Mouse (Mus musculus): ENCODE measurements at regions not wholly inside any gene's neighbourhood (a gene's known extent, or its start where the extent isn't known, plus 50 kb on each side); places are given as distances from the start of the nearest gene placed in this dataset.
"Not testable (repeated sequence)": the region's sequence is repeated elsewhere in the genome, so short reads cannot be mapped to it uniquely, and the experiment has no call there.

DNA sequence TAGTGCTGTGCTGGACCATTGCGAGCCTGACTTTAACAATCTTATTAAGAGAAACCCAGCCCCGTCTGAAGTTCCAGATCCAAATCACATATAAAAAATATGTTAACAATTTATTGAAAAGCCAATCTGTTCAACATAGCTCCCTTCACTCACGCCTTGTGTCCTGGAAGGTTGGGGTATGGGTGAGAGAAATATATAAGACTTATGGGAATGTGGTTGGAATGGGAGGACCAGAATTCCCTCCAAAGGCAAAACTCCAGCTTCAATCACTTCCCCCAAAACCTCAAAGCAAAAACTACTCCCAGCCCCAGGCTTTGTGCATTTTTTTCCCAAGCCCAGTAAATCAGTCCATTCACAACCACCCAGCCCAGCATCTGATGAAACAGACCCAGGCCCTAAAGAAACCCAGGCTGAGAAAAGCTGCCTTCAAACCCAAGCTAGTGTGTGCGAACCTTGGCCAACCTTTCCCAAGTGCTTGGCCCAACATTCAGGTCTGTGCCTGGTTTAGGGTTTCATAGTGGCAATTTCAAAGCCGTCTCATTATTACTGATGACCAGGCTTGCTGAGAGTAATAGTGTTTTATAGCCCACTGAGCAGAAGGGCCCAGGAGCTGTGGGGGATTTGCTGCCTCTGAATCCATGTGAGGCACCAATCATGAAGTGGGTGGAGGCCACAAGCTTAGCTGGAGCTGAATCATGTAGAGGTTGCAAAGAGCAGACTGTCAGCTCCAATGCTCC, 517.0 kb downstream of the Bnc2 start:
- DNase-seq (ENCODE audit: low read depth, low spot score), result no peak

DNA sequence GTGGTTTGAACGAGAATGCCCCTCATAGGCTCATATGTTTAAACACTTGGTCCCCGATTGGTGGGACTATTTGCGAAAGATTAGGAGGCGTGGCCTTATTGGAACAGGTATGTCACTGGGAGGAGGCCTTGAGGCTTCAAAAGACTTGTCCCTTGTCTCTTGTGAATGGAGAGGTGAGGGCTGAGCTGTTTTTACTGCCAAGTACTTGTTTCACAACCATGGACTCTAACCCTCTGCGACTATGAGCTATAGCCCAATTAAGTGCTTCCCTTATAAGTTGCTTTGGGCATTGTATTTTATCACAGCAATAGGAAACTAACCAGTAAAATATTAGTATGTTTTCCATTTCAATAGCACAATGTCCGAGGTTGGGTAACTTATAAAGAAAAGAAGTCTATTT, 511.7 kb downstream of the Bnc2 start:
- no peak for DNase-seq (ENCODE audit: low read depth, low spot score)

DNA sequence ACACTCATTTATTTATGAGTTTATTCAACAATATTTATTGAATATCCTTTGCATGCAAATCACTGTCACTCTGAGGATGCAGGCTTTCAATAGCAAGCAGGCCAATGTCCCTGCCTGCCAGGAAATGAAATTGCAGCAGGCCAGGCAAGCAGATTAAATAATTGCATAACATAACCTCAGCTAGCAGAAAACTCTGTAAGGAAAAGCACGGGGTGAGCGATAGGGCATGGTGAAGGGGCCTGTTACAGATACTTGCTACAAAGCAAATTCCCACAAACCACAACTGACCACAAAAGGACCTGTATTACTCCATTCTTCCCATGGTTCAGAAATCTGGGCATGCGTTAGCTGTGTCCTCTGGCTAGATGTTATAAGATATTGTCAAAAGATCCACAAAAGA, 509.8 kb downstream of the Bnc2 start:
- no peak for DNase-seq (ENCODE audit: low read depth, low spot score)

DNA sequence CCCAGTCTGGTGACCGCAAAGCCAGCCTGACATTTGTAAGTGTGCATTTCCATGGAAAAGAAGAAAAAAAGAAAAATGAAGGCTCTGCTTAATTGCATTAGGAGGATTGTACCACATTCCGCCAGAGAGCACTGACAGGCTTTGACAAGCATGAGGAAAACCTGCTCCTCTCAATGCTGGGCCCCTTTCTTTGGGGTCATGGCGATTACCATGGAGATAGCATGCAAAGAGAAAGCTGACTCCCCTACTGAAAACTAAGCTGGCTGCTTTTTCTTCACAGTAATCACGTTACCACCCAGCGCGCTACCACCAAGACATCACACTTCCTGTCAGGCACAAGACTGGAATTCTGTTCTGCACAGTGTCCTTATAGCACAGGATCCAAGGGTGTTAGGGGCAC, 502.2 kb downstream of the Bnc2 start:
- DNase-seq (ENCODE audit: low read depth, low spot score), result no peak

DNA sequence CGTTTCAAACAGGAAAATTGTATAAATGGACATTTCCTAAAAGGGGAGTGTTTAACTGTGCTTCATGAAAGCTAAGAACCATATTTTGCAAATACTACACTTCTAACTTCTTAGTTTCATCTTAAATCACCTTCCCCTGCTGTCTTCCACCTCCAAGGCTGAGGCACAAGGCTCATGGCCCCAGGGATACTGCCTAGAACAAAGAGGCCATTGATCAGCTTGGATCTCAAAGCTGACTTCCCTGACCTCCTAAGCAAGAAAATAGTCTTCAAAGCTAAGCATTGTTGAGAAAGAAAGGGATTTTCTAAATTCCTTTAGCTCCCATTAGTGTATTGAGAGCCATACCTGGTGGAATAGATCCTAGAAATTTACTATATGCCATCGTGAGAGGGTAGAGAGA, 501.6 kb downstream of the Bnc2 start:
- DNase-seq (ENCODE audit: low read depth, low spot score), result no peak

DNA sequence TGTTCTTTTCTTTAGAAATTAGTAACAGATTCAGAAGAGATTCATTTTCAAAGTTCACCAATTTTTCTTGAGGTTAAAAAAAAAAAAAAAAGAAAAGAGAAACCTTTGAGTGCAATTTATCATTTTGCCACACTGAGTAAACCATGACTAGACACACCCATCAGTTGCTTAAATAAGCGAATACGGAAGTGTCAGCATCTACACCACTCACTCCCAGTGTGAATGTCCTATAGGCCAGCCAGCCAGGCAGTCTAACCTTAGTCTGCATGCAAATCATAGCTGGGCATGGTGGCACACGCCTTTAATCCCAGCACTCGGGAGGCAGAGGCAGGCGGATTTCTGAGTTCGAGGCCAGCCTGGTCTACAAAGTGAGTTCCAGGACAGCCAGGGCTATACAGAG, 498.6 kb downstream of the Bnc2 start:
- DNase-seq (ENCODE audit: low read depth, low spot score), result not testable (repeated sequence)

DNA sequence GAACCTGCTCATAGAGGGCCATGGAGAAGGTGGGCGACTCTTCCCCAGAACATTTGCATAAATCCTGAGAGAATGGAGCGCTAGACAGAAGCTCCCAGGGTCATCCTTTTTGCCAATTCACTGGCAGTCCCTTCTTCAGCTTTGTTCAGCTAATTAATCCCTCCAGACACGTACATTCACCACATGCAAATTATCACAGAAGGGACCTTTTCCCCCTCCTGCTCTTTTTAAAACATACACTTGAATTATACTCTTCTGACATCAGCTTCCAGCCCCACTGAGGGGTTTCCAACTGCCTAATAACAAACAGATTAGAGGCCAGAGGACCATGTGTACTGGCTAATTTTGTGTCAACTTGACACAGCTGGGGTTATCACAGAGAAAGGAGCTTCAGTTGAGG, 497.2 kb downstream of the Bnc2 start:
- DNase-seq (ENCODE audit: low read depth, low spot score), result no peak

DNA sequence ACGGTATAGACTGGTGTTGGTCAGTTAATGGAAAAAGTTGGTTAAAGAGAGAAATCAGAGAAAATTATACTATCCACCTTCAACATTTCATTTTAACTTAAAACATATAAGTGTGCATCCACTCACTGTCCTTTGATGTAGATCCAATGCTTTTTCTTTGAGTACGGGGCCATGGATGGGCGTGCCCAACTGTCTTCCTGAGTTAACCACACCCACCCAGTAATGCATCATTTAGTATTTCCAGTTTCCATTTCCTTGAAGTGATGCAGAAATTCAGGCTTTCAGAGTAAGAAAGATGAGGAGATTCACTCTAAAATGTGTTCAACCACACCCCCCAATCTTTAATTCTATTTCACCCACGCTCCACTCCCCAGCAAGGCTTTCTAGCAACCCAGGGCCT, 490.6 kb downstream of the Bnc2 start:
- no peak for DNase-seq (ENCODE audit: low read depth, low spot score)

DNA sequence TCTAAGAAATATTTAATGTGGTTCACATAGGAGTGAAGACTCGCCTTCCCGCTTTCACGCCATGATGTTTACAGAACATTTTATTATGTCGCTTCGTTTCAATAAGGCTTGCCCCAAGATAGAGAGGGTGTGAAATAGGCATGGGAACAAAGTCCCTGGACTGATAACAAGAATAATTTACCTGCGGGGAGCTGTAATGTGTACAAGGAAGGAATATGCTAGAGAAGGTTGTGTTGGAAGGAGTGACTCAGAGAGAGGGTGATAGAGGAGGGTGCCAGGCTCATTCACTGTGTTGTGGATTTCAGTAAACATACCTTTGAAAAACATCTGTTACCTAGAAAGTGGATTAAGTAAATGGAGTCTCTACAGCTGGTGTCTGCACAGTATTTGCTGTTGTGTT, 490.2 kb downstream of the Bnc2 start:
- DNase-seq (ENCODE audit: low read depth, low spot score), result no peak

DNA sequence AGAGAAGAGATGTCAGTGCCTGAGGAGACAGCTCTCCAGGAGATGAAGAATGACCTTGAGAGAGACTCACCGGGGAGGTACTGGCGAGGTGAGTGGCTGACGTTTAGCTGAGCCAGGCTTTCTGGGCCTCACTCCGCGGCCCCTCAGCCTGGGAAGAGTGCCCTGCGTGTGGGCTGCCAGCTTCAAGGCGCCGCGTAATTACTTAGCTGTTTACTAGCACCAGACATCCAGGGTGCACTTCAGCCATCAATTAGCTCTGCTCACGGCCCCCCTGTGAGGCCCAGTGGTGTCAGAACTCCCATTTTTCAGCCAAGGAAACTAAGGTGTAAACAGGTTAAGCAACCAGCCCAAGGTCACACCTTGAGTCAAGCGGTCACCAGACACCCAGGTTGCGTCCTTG, 485.8 kb downstream of the Bnc2 start:
- no peak for DNase-seq (ENCODE audit: low read depth, low spot score)

DNA sequence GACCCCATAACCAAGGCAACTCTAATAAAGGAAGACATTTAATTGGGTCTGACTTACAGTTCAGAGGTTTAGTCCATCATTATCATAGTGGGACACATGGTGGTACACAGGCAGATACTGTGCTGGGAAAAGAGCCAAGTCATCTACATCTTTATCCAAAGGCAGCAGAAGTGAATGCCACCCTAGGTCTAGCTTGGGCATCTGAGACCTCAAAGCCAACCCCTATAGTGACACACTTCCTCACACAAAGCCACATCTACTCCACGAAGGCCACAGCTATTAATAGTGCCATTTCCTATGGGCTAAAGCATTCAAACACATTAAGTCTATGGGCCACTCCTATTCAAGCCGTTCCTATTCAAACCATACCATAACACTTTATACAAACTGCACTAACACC, 483.8 kb downstream of the Bnc2 start:
- DNase-seq (ENCODE audit: low read depth, low spot score), result no peak

DNA sequence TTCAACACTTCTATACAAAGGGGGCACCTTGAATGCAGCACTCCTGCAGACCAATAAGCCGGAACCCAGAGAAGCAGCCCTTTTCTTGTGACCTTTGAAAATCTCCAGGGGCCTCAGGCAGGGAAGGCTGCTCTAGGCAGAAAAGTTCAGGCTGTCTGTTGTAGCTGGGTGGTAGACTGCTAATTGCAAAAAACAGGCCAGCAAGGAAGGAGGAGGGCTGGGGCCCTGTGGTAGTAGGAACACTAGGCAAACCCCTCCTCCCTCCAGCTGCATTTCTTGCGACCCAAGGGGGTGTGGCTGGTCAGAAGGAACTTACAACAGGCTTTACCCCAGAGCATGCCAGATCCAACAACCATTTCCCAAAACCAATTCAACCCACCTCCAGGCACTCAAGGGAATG, 482.8 kb downstream of the Bnc2 start:
- no peak for DNase-seq (ENCODE audit: low read depth, low spot score)

DNA sequence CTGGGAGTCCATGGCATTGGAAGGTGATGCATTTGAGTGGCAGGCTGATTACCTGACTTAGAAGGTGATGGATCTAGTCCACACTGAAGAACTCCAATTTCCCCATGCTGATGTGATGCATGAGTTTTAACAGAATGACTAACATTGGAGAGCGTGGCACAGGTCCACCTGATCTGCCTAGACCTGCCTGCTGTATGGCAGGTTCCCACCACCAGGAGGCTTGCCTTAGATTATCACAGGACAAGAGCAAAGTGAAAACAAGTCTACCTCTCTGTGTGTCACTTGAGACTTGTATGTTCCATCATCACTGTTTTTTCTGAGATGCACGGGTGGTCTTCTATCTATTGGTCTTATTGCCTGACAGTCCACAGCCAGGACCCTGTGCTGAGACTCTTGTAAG, 478.3 kb downstream of the Bnc2 start:
- DNase-seq (ENCODE audit: low read depth, low spot score), result no peak

DNA sequence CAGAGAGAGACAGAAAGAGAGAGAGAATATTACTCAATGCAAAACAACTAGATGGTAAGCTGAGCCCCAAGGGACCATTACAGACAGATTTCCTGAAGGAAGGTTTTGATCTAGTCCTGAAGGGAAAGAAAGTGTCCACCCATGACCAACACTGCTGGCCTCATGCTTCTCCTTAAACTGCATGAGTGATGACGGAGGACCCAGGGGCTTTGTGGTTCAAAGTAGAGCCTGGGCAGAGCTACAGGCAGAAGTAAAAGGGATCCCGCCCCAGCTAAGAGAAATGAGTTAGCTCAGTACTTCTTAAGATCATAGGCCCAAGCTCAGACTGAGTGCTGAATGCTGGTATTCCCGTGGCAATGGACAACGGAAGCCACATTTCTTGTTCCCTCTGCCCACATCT, 476.9 kb downstream of the Bnc2 start:
- no peak for DNase-seq (ENCODE audit: low read depth, low spot score)

DNA sequence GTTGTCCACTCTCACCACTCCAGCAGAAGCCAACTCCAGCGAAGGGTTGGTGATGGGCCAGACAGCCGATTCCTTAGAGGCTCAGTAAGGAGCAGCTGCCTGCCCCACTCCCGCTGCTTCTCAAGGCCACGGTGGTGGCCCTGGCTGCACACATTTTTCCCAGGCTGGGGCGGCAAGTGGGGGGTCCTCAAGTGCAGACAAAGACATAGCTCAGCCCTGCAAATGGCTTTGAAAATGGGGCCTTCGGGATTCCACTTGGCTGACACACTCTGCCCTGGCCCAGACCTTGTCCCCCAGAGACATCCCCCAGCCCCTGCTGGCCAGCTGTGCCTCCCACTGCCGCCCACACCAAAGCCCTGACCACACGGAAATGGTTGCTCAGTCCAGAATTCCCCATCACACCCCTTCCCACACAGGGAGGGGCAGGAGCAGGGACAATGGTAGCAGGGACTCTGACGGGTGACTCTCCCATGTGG, 475.9 kb downstream of the Bnc2 start:
- DNase-seq (ENCODE audit: low read depth, low spot score), result no peak

DNA sequence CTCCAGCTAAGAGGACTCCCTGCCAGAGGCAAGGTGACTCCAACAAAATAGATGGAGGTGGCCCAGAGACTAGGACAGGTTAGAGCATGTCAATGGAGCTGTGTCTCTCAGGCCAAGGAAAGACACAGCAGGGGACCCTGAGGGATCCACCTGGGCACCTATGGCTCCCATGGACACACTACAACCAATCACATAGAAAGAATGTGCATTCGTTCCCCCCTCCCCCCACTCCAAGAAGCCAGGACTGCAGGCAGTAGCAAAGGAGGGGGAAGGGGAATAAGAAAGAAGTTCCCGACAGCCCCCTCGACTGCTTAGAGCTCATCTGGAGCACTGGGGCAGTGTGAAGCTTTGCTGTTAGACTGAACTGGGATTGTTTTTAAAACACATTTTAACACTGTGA, 474.1 kb downstream of the Bnc2 start:
- DNase-seq (ENCODE audit: low read depth, low spot score), result no peak

DNA sequence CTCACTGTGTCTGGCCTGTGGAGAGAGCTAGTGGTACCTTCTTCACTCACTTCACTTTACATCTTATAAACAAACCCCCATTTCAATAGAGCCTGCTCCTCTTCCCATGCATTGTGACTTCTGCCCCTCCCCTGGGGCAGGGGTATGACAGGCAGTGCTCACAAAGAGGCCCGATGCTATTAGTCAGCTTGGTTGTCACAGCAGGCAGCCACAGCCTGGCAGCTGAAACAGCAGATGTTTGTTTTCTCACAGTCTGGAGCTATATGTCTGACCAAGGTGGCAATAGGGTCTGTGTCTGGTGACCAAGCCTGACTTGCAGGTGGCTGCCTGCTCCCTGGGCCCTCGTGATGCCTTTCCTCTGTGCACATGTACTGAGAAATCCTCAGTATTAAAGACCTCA, 472.8 kb downstream of the Bnc2 start:
- no peak for DNase-seq (ENCODE audit: low read depth, low spot score)

DNA sequence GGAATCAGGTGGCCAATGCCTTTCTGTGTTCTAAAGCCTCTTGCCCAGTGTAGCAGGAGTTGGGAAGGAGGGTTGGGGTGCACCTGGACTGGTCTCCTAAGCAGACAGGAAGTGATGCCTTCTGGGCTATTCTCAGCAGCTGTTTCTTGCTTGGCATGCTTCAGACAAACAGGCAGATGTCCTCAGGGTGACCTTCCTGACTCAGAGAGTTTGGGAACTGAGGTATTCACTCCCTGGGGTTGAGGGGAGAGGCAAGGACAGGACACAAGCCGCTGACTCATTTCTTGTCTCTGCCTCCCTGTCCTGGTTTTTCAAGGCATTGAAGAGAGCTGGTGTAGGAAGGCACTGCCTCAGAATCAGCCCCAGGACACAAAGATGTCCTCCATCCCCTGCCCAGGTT, 471.4 kb downstream of the Bnc2 start:
- no peak for DNase-seq (ENCODE audit: low read depth, low spot score)

DNA sequence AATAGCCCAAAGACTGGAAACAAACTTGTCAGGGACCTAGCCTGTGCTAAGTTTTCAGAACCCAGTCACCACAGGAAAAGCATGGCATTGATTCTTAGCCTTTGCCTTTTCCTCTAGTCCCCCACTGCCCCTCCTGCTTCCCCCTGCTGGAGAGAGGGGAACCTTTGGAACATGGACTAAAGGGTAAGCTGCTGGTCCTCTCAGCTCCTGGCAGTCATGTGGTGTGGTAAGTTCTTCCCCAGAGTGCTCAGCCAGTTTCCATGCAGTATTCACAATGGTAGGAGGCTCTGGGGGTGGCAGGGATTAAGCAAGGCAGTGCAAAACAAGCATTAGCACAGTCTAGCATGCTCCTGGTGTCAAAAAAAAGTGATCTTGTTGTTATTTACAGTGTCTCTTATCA, 470.3 kb downstream of the Bnc2 start:
- no peak for DNase-seq (ENCODE audit: low read depth, low spot score)

DNA sequence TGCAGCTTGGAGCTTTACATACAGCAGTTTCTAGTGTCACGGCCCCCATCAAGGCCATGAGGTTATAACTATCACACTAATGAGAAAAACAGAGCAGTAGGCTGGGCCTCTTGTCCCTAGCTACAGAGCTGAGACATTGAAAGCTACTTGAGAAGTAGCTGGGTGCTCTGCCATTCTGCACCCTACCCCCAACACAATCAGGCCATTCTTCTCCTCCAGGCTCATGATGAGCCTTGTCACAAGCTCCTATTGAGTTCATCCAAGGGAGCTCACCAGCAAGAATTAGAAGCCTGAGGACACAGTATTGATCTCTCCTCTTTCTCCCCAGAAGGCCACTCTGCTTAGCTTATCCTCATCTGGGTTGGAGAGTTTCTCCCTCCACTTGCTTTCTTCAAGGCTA, 466.9 kb downstream of the Bnc2 start:
- DNase-seq (ENCODE audit: low read depth, low spot score), result no peak

DNA sequence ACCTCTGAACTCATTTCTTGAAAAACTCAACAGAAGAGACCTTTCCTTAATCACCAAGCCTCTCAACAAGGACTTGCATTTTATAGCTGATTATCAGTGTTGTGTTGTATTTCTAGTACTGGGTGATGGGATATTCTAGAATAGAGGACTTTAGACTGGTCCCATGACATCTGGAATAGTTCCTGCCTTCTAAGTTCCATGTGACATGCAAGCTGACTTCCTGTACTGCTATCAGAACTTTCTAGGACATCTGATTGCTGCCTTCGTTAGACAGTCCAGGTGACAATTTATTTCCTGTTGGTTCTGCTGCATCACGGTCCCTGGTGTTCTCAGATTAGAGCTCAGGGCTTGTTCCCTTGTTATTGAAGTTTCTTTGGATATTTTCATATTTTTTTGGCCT, 465.5 kb downstream of the Bnc2 start:
- DNase-seq (ENCODE audit: low read depth, low spot score), result no peak

DNA sequence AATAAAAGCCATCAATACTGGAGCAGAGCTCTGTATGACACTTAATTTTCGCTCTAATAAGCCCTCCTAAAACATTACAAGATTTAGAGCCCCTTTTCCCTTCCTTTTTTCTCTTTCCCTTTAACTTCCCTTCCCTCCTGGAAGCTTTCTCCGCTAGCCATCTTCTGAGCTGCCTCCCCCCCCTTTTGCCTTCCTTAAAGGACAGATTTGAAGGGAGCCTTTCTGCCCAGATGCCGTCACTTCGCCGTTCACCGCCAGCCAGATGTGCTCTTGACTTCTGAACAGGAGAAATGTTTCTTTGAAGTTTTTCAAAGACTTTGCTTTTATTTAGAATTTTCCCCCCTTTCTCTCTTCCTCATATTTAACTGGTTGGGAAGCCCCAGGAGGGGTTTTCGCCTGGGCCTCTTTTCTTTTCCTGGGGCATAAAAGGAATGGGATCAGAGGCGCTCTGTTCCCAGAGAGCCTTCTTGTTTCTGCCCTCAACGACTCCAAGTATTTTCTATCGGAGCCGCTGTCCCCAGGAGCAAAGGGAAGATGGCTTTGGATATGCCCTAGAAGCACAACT, 463.7 kb downstream of the Bnc2 start:
- no peak for DNase-seq (ENCODE audit: low read depth, low spot score)

DNA sequence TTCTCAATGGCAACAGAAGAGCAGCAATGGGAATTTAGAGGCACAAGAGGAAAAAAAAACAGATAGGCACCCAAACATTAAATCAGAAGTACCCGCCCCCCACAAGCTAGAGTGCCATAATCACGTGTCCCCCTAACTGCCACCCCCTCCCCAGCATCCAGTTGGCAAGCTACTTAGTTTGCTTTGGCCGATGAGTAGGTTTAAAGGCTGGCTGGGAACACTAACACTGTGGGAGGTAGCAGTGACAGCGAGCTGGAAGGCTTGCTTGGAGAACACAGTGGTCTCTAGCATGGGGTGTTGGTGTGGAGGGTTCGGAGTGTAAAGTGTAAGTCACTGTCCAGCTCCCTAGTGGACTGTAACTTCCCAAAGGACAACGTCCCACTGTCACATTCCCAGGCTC, 463.1 kb downstream of the Bnc2 start:
- DNase-seq (ENCODE audit: low read depth, low spot score), result no peak

DNA sequence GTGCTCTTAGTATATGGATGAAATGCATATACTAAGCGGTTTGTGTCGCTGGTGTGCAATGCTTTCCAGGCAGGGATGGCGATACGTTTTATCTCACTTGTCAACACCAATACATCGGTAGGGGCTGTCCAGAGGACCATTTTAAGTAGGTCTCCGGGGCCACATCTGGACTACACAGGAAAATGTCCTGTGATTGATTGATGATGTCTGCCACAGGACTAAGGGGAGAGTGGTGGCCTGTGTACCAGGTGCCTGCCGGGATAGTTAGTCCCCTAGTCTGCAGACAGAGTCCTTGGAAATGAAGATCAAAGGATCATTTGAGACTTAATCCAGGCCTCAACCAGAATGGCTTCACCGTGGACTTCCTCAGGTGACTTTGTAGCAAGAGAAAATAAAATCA, 460.6 kb downstream of the Bnc2 start:
- no peak for DNase-seq (ENCODE audit: low read depth, low spot score)

Measured in WW6 (cell line).